Mouse (Mus musculus): ENCODE results near the gene Lair1.

Gene Lair1

DNA sequence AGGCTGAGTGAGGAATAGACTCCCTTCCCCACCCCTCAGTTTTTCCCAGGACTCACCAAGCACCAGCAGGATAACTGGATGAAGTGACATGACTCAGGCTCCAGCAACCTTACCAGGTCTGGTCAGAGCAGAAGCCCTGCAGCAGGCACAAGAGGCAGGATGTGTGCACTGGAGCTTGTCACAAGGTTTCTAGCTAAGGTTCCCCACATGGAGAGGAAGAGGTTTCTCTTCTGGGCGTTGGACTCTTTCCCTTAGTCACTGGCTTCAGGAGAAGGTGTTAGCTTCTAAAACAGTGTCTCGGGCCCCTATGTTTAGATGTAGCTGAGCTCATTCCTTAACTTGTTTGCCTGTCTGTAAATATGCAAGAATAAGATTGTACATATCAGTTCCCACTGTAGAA, at the start of gene Lair1:
Gene Lair1 (minus strand): TSS at position 192 of the 400 bp plus-strand sequence.
- no peak for TF ChIP-seq GATA4 (IDR thresholded peaks at IDR 0.05; ENCODE audit: insufficient replicate concordance, low read length)

GRCm38 (mm10) chr7:4111766-4112165, 48.8 kb upstream of the Lair1 start:
- no peak for TF ChIP-seq GATA4 (IDR thresholded peaks at IDR 0.05; ENCODE audit: insufficient replicate concordance, low read length)

GRCm38 (mm10) chr7:4103411-4103810, 40.4 kb upstream of the Lair1 start:
- TF ChIP-seq GATA4 (IDR thresholded peaks at IDR 0.05; ENCODE audit: insufficient replicate concordance, low read length) = no peak

- TF ChIP-seq GATA4 (IDR thresholded peaks at IDR 0.05; ENCODE audit: insufficient replicate concordance, low read length) = no peak
These were observed 38.1 kb upstream of the Lair1 start for GRCm38 (mm10) chr7:4101144-4101543.

GRCm38 (mm10) chr7:4098832-4099231, 35.8 kb upstream of the Lair1 start:
- no peak for TF ChIP-seq GATA4 (IDR thresholded peaks at IDR 0.05; ENCODE audit: insufficient replicate concordance, low read length)

DNA sequence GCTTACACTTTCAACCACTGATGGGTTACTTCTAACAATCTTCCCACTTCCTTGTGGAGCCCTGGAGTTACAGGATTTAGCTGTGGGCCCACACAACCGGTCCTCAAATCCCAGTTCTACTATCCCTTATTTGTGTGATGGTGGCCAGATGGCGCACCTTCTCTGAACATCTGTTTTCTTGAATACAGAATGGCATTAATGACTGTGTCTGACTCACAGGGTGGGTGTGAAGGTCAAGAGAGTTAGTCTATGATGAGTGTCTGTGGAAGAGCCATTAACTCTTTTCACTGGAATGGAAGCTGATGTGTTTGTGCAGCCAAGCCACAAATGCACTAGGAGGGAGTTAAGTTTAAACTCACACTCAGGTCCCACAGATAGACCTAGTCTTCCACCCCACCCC, 35.3 kb upstream of the Lair1 start:
- TF ChIP-seq GATA4 (IDR thresholded peaks at IDR 0.05; ENCODE audit: insufficient replicate concordance, low read length) = no peak

DNA sequence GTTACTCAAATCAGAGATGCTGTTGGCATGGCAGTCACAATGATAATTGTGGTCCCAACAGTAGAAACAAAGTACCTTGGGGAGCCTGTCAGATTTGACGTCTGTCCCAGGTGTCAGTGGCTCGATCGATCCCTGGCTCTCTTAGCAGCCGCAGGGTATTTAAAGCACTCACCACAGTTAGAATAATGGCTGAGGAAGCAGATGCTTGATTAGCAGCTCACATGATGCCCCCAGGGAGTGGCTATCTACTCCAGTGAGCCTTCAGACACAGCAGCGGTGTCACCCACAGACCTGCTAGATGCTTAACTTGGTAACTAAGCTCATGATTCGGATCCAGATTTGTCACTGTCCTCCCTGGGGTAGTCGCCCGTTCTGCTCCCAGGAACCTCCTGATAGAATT, 28.2 kb upstream of the Lair1 start:
- no peak for TF ChIP-seq GATA4 (IDR thresholded peaks at IDR 0.05; ENCODE audit: insufficient replicate concordance, low read length)

- TF ChIP-seq GATA4 (IDR thresholded peaks at IDR 0.05; ENCODE audit: insufficient replicate concordance, low read length) = no peak
These were observed 25.7 kb upstream of the Lair1 start for GRCm38 (mm10) chr7:4088679-4089078.

- TF ChIP-seq GATA4 (IDR thresholded peaks at IDR 0.05; ENCODE audit: insufficient replicate concordance, low read length) = no peak
These were observed 25.0 kb upstream of the Lair1 start for GRCm38 (mm10) chr7:4087896-4088480.

- TF ChIP-seq GATA4 (IDR thresholded peaks at IDR 0.05; ENCODE audit: insufficient replicate concordance, low read length) = no peak
These were observed 24.4 kb upstream of the Lair1 start for GRCm38 (mm10) chr7:4087238-4087895.

DNA sequence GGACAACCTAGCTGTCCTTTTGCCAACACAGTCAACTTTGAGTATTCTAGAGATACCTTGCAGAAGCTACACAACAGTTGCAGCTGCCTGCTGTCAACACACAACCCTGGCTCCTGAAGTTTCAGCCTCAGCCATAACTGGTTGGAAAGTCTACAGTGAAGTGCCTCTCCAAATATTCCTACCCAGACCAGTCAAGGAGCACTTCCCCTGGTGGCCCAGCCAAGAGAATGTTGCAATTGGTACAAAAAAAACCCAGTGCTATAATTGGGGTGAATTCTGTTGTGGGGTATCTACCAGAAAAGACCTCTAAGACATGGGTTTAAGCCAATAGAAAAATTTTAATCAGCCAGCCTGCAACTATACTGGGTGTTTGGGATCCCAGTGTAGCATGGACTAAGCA, 22.6 kb upstream of the Lair1 start:
- no peak for TF ChIP-seq GATA4 (IDR thresholded peaks at IDR 0.05; ENCODE audit: insufficient replicate concordance, low read length)

DNA sequence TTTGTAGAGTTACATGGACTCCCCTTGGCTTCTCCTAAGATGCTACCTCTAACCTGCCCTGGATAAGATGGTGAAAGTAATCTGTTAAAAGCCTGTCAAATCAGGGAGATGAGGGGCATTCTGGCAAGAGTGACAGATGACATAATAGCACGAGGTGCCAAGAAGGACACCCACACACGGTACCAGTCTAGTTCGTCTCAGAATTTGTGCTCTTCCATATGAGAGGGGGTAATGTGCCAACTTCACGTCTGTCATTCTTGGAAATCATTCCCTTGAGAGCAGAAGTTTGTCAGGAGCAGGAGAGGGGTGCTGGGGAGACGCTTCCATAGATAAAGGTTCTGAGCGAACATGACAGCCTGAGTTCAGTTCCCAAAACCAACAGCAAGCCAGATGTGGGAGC, 21.2 kb upstream of the Lair1 start:
- no peak for TF ChIP-seq GATA4 (IDR thresholded peaks at IDR 0.05; ENCODE audit: insufficient replicate concordance, low read length)

DNA sequence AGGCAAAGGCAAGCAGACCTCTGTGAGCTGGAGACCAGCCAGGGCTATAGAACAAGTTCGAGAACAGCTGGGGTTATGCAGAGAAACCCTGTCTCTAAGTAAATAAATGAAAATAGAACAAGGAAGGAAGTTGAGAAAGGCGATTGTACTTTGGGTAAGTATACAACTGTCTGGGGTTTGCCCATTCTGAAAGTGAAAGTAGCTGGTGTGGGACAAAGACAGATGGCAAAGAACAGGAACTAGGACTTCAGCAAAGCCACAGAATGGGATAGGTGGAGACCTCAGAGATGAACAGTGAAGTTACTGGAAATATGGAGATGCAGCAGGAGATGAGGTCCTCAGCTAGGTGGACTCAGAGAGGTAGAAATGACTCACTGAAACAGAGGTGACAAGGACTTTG, 19.8 kb upstream of the Lair1 start:
- no peak for TF ChIP-seq GATA4 (IDR thresholded peaks at IDR 0.05; ENCODE audit: insufficient replicate concordance, low read length)

- TF ChIP-seq GATA4 (IDR thresholded peaks at IDR 0.05; ENCODE audit: insufficient replicate concordance, low read length) = no peak
These were observed 18.7 kb upstream of the Lair1 start for GRCm38 (mm10) chr7:4081706-4082105.

DNA sequence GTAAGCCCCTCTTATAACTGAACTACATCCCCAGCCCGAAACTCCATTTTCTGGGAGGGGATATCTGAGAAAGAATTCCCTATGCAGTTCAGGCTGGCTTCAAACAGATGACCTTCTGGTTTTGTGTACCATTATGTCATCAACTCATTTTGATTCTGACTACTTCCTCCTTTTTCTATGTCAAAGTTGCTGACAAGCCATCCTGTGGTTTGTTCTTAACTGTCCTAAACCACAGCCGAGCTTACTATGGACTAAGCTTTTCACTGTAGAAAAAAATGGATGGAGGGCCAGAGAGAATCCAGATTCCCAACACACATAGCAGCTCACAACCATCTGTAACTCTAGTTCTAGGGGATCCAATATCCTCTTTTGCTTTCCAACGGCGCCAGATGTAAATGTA, 17.5 kb upstream of the Lair1 start:
- no peak for TF ChIP-seq GATA4 (IDR thresholded peaks at IDR 0.05; ENCODE audit: insufficient replicate concordance, low read length)

DNA sequence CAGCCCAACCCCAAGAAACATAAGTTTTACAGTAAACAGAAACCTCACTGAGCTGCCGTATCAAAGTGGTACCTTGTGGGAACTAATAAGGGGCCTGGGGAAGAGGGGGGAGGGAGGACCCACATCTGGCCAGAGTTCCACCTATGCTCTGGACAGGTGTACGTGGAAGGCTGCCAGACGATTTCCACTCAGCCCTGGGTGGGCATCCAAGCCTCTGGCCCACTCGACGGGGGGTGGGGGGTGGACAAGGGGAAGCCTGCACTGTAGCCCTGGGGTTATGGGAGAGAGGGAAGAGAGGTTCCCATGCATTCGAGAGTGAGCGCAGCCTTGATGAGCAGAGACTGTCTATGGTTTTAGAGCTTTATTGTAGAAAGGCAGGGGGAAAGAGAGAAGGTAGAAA, 16.5 kb upstream of the Lair1 start:
- TF ChIP-seq GATA4 (IDR thresholded peaks at IDR 0.05; ENCODE audit: insufficient replicate concordance, low read length) = no peak

DNA sequence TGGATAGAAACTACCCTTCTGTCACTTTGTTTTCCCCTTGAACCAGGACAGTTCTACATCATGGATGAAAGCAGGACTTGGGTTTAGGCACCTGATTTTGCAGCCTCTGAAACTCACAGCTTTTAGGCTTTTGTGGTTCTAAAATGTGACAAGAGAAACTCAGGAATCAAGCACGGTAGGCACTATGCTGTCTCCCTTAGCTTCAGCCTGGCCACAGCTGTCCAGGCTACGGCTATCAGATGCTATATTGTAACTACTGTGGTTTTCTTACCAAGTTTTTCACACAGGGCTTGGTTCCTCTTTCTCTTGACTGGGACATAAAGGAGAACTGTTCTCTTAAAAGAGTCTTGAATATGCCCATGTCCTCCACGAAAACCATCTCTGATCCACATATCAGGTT, 10.1 kb upstream of the Lair1 start:
- TF ChIP-seq GATA4 (IDR thresholded peaks at IDR 0.05; ENCODE audit: insufficient replicate concordance, low read length) = no peak
